Mouse (Mus musculus): Measurements from ENCODE around the gene Gm1043.
A peak's percentile ranks its signal among the peaks of the same experiment; 100 is the strongest.

Gene Gm1043

DNA sequence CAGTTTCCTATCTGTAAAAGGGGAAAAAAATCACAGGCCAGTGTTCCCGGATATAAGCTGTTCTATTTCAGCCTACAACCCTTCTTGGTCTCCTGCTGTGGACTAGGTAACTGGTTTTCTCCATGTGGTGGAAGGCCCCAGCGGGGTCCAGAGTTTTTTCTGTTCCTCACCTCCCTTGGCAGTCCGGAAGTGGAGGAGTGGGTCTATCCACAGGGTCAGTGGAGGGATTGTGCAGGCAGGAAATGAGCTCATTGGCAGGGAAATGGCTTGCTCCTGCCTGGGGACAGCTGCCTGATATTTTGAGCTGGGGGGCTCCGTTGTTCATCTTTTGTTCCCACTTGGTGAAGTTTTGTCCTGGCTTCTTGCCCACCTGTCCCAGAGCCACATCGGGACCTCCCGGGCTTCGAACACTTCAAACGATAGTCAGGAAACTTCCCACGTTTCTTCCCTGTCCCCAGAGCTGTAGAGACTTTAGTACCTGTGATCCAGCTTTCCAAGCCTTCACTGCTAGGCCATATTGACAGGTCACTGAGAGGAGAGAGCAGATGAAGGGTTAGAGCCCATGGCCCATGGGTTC is 159.6 kb downstream of the Gm1043 start:
- no peak for DNase-seq (ENCODE audit: low spot score)

DNA sequence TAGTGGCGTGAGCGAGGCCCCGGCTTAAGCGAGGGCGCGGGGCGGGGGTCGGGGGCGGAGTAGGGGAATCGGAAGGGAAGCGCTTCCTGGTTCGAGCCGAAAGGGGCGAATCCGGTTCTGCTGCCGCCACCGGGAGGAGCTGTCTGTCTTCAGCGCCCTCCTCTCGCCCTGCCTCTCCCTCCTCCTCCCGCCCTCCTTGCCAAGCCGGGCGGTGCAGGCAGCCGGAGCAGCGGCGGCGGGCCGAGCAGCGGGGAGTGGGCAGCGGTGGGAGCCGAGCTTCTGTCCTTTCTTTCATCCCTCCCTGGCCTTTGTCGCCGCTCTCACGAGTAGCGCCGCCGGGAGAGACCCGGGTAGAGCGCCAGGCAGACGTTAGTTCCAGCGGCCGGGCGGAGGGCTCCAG is 160.5 kb downstream of the Gm1043 start:
- no peak for DNase-seq (ENCODE audit: low spot score)

DNA sequence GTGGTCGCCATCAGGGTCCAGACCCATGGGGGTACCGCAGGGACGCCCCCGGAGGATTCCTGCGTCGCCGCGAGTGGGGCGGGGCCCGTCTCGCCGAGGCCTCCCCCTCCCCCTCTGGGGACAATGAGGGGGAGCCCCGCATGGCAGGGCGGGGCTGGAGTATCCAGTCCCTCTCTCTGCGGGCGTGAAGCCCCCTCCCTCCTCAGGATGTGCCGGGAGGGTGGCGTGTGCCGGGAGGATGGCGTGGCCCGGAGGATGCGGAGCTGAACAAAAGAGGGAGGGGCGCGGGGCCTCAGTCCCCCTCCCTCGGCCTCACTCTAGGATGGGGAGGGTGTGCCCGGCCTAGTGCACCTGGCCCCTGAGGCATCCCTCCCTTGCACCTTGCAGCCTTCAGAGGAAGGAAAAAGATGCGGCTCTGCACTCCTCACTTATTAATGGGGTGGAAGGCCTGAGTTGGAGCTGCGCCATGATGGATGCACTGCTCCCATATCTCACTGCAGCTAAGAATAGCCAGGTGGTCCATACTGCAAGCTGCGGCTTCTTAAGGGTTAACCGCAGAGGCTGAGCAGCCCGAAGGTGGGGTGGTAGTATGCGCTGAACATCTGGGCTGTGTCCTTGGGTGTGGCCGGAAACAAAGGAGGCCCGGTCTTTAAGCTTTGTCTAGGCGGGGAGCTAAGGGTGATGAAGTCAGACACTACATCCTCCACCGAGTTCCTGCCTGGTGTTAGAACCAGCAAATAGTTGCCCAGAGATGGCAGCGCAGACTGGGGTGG is 161.2 kb downstream of the Gm1043 start:
- DNase-seq (ENCODE audit: low spot score), result no peak

DNA sequence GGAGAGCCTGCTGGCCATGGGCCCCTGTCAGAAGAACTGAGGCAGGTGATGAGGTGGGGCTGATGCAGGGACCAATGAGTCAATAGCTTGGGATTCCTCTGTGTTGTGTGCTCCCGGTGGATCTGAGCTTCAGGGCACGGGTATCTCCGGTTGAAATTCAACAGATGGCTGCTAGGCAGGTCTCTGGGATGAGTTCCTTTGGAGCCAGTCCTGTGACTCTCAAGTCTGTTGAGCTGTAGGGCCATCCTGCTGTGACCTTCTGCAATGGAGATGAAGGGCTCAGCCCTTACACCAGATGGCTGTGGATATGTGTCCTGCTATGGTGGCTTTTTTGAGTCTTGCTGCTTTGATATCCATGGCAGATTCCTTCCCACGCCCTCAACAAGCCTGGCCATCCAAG is 162.3 kb downstream of the Gm1043 start:
- no peak for DNase-seq (ENCODE audit: low spot score)

DNA sequence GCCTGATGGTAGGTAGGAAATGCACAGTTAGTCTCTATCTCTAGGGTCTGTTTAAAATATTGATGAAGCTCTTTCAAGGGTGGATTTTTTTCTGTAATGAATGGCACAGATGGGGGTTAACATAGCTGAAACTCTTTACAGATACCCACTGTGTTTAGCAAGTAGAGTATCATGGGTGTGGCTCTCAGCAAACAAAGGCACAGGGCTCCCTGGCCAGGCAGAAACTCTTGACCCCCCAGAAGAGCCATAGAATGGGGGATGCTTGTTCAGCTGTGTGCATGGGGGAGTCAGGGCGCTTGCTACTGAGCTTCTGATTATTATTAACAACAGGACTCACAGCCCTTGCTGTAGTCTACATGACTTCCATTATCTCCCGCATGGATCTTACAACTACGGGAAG is 163.7 kb downstream of the Gm1043 start:
- DNase-seq (ENCODE audit: low spot score), result no peak

- no peak for DNase-seq (ENCODE audit: low spot score)
These were observed 166.4 kb downstream of the Gm1043 start for GRCm38 (mm10) chr5:37251596-37251995.

DNA sequence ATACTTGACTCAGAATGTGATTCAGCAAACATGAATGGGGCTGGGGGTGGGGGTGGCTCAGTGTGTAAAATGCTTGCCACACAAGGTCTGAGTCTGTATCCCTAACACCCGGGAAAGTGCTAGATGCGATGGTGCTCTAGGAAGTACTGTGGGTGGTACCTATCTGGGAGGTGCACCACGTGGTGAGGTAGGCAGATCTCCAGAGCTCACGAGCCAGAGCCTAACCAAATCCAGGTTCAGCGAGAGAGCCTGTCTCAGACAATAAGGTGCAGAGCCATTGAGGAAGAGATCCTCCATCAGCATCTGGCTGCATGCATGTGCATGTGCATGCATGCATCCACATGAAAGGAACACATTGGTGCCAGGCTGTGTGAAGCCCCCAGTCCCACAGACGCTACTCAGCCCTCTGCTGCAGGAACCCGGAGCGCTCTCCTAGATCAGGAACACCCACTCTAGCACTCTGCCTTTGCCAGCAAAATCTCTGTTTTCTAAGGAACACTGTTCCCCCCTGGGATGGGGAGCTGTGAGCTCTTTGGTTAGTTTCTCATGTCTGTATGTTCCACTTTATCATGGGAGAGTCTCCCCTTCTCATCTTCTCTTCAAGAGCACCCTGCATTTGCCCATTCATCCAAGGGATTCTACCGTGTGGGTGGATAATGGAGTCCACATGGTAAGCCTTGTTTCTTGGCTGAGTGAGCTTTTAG is 167.1 kb downstream of the Gm1043 start:
- DNase-seq (ENCODE audit: low spot score), result no peak

DNA sequence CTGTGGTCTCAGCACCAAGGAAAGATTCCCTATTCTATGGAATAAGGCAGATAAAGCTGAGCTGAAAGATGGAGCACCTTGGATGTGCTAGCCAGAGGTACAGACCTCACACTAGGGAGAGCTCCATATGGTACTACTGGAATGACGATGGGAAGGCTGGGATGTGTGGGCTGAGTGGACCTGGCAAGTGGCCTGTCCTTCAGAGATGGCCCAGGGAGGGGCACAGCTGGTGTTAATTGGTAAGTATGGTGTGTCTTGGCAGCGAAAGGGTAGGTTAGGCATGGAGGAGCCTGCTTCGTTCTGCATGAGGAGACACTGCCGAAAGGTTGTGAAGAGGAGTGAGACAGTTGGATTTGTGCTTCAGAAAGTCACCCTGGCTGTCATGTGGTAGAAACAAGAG is 169.4 kb downstream of the Gm1043 start:
- no peak for DNase-seq (ENCODE audit: low spot score)

DNA sequence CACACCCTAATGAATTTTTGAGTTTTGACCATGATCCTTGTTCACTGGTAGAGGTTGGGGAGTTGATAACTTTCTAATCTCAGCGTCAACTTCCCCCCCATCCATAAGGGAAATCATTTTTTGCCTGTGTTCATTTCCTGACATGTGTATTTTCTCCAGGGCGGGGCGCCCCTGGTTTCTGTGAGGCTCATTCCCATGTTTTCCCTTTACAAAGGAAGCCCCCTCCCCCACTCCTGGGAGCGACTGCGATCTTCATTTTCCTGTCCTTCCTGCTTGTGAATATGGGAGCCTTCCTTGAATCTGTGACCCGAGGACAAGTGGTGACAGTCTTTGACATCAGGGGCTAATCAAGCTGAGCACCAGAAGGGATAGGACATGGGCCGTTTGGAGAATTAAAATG is 171.7 kb downstream of the Gm1043 start:
- DNase-seq (ENCODE audit: low spot score), result no peak

- DNase-seq (ENCODE audit: low spot score), result peak; percentile 11
These were observed 172.1 kb downstream of the Gm1043 start for GRCm38 (mm10) chr5:37257243-37257642.

DNA sequence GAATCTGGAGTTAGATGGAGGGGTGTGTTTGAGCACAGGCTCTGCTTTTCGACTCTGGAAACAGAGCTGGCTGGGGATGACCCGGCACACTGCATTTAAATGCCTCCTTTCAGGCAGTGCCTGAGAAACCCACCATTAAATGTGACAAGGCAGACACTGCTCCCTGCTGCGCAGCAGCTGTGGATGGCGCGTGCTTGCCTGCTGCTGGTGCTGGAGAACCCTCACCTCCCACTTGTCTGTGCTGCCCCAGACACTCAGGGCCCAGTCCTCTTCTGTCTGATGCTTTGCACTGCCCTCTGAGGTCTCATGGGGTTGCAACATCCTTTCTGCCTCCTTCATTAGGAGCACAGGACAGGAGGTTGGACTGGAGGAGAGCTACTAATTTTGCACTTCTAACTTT is 176.6 kb downstream of the Gm1043 start:
- no peak for DNase-seq (ENCODE audit: low spot score)

DNA sequence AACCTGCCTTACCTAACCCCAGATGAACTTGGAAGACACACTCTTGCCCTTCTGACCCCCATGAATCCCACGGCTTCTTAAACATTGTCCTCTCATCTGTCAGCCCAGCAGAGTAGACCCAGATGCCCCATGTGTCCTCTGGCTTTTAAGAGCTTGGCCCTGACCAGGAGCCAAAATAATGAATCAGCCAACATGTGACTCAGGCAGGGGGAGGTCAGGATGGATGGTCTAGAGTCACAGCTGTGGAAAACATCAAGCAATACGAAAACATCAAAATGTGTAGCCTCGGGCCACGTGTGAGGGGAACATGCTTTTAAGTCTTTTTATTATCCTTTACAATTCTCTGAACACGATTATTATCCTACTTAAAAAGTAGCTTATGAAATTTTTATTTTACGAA is 178.6 kb downstream of the Gm1043 start:
- DNase-seq (ENCODE audit: low spot score), result no peak
